Mouse (Mus musculus): ENCODE results near the gene Scgb2b15. TPM values are rescaled to one million over a fixed set of nuclear protein-coding genes. Genes with fewer than 3 reads are reported as not detected.
"Not testable (repeated sequence)": the region's sequence is repeated elsewhere in the genome, so short reads cannot be mapped to it uniquely, and the experiment has no call there.

Gene Scgb2b15
- total RNA-seq (2014; rRNA removed) (not detected in 2 replicates), polyA plus RNA-seq (2015; fragmentation: Nextera tagmentation; extraction: Ambion mirVana) (not detected in 2 replicates)

DNA sequence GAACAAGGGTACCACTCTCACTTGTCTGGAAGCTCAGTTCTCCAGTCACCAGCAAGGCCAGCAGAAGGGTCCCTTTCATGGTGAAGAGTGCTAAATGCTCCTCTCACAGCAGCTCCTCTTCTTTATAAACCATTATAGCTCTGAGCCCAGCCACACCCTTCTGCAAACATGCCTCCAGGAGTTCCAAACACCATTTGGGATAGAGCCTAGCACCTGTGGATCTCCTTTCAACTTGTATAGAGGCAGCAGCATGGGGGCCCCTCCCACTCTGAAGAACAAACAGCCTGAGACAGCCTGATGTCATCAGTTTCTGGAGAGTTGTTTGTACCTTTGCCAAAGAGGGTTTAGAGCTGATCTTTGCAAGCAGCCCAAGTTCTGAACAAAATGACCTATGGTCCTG, at the start of gene Scgb2b15:
Gene Scgb2b15 (minus strand): TSS at position 101 of the 400 bp plus-strand sequence.
- not testable (repeated sequence) for DNase-seq (ENCODE audit: low spot score); H3K9me3 ChIP-seq (ENCODE audit: low read length); H3K4me3 ChIP-seq (ENCODE audit: low read length); H3K27ac ChIP-seq; H3K9ac ChIP-seq (replicated peaks; ENCODE audit: low read length); H3K27me3 ChIP-seq (ENCODE audit: insufficient read depth, low read length); ATAC-seq; H3K4me2 ChIP-seq (ENCODE audit: low read depth, low read length); H3K36me3 ChIP-seq (ENCODE audit: insufficient read depth, low read length); H3K4me1 ChIP-seq (ENCODE audit: insufficient read depth, low read length)

DNA sequence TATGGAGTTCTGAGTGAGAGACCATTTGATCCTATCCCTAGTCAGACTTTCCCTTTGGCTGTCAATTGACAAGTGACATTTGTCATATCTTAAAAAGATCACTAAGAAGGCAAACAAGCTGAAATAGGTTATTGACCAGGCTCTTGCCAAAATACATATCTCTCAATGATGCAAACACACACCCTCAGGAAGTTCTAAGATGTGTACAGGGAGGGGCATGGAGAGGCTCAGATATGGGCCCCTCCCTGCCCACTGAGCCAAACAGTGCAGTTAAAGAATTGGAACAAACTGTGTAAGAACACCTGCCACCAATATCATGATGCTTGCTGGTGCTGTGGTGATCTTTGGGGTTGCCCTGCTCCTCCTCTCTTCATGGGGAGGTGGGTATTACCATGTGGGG, 6.8 kb upstream of the Scgb2b15 start, which contains the start of gene Scgb1b15:
Gene Scgb1b15 (plus strand): TSS at position 301 of the 400 bp plus-strand sequence.
- H3K27ac ChIP-seq; ATAC-seq; DNase-seq (ENCODE audit: low spot score): not testable (repeated sequence)

More for the DNA sequence above, 6.8 kb upstream of the Scgb2b15 start, which contains the start of gene Scgb1b15:
- H3K9me3 ChIP-seq (ENCODE audit: low read length); H3K4me2 ChIP-seq (ENCODE audit: low read depth, low read length); H3K4me1 ChIP-seq (ENCODE audit: insufficient read depth, low read length); H3K27me3 ChIP-seq (ENCODE audit: insufficient read depth, low read length); H3K4me3 ChIP-seq (ENCODE audit: low read length); H3K36me3 ChIP-seq (ENCODE audit: insufficient read depth, low read length); H3K9ac ChIP-seq (replicated peaks; ENCODE audit: low read length): not testable (repeated sequence)

Other genes with a start within 250 kb of the Scgb2b15 start
- not detected in 2 replicates for gene Scgb1b15, start 6.9 kb upstream of the Scgb2b15 start, total RNA-seq (2014; rRNA removed)
- gene Scgb1b15, start 6.9 kb upstream of the Scgb2b15 start, polyA plus RNA-seq (2015; fragmentation: Nextera tagmentation; extraction: Ambion mirVana), result not detected in 2 replicates
- gene Scgb2b17, start 226.9 kb upstream of the Scgb2b15 start, total RNA-seq (2014; rRNA removed), result not detected in 2 replicates
- gene Scgb2b17, start 226.9 kb upstream of the Scgb2b15 start, polyA plus RNA-seq (2015; fragmentation: Nextera tagmentation; extraction: Ambion mirVana), result not detected in 2 replicates
- not detected in 2 replicates for gene Scgb1b17, start 233.8 kb upstream of the Scgb2b15 start, total RNA-seq (2014; rRNA removed)
- not detected in 2 replicates for gene Scgb1b17, start 233.8 kb upstream of the Scgb2b15 start, polyA plus RNA-seq (2015; fragmentation: Nextera tagmentation; extraction: Ambion mirVana)